ENCODE assay signal across 8 mouse cellular contexts in genomic region chr10:75316872-75316907, GRCm38 (mm10). TPM values are rescaled to one million over a fixed set of nuclear protein-coding genes. Genes with fewer than 3 reads are reported as not detected.
A peak's percentile ranks its signal among the peaks of the same experiment; 100 is the strongest.
DNase-seq lines count a peak whose midpoint lies in the region; ATAC-seq lines count a peak whose summit lies in the region.

Adora2a (plus strand) TSS chr10:75316877.

- H3K27ac ChIP-seq in heart, embryonic 14.5 days (replicated peaks in 1 of 2; ENCODE audit: control insufficient read depth in 1 of 2, insufficient read depth in 1 of 2, low read depth in 2 of 2, low read length in 2 of 2) = peak within 1 kb of the TSS; percentile 18 to 39; a peak in 2 of 4 replicates
- H3K27ac ChIP-seq in liver, embryonic 16.5 days (ENCODE audit: low read length) = no peak within 1 kb of the TSS

- ATAC-seq in heart, embryonic 14.5 days (ENCODE audit: insufficient number of reproducible peaks, insufficient read depth, low FRiP score, low read depth) = no peak
- no peak for ATAC-seq in activated CD4-positive, CD25-positive, alpha-beta regulatory T cell, adult 4 months
- no peak for ATAC-seq in liver, embryonic 16.5 days (ENCODE audit: low read depth)

- H3K4me1 ChIP-seq in heart, embryonic 14.5 days (ENCODE audit: control insufficient read depth in 2 of 2, insufficient read depth in 2 of 2, low read length in 2 of 2) = peaks cover 15 to 29% of the 10 kb centered on the region in 2 experiments
- H3K4me1 ChIP-seq in liver, embryonic 16.5 days (ENCODE audit: control insufficient read depth, low read depth, low read length) = peaks cover 7% of the 10 kb centered on the region

- peak within 1 kb of the TSS; percentile 60 to 66 for H3K4me3 ChIP-seq in heart, embryonic 14.5 days (ENCODE audit: control insufficient read depth in 1 of 2, insufficient read depth in 1 of 2, low read depth in 1 of 2, low read length in 2 of 2)
- peak within 1 kb of the TSS; percentile 63 for H3K4me3 ChIP-seq in liver, embryonic 16.5 days (ENCODE audit: low read depth, low read length)

- no peak for DNase-seq in heart, adult 9 months (ENCODE audit: low spot score in 2 of 2)
- DNase-seq in heart, postnatal 4 days = no peak
- DNase-seq in right cerebral cortex, postnatal 10 days (ENCODE audit: low spot score in 2 of 2) = no peak
- DNase-seq in layer of hippocampus, postnatal 36 days = no peak
- DNase-seq in thymus, postnatal 0 days (ENCODE audit: low spot score) = no peak

- peak within 1 kb of the TSS; percentile 79 for H3K9ac ChIP-seq in heart, embryonic 14.5 days (ENCODE audit: low read length)
- peak within 1 kb of the TSS; percentile 61 for H3K9ac ChIP-seq in liver, embryonic 16.5 days (ENCODE audit: low read depth, low read length)

- 0% methylated on average over 4 of the region's 4 CpGs for WGBS in heart, embryonic 14.5 days
- 0% methylated on average over 4 of the region's 4 CpGs for WGBS in liver, embryonic 16.5 days (ENCODE audit: insufficient replicate concordance)

- H3K9me3 ChIP-seq in heart, embryonic 14.5 days (ENCODE audit: control insufficient read depth, low read length) = no peaks in the 10 kb centered on the region
- H3K9me3 ChIP-seq in liver, embryonic 16.5 days (replicated peaks; ENCODE audit: control insufficient read depth, low read length) = no peaks in the 10 kb centered on the region

- peaks cover 9% of the 10 kb centered on the region for H3K36me3 ChIP-seq in heart, embryonic 14.5 days (ENCODE audit: control insufficient read depth, insufficient read depth, low read length)
- no peaks in the 10 kb centered on the region for H3K36me3 ChIP-seq in liver, embryonic 16.5 days (ENCODE audit: control insufficient read depth, insufficient read depth)

- H3K27me3 ChIP-seq in heart, embryonic 14.5 days (ENCODE audit: control insufficient read depth, insufficient read depth, low read length) = peaks cover 11% of the 10 kb centered on the region; the same call in 1 of the 2 replicates
- peaks cover 26% of the 10 kb centered on the region for H3K27me3 ChIP-seq in liver, embryonic 16.5 days (ENCODE audit: control insufficient read depth, insufficient read depth, low read depth, low read length)

- H3K4me2 ChIP-seq in heart, embryonic 14.5 days (ENCODE audit: low read length) = peak within 1 kb of the TSS; percentile 90
- peak within 1 kb of the TSS; percentile 67 for H3K4me2 ChIP-seq in liver, embryonic 16.5 days (ENCODE audit: low read depth, low read length)

RNA-seq across cellular contexts. Expression of gene Adora2a, which starts in this region (rescaled TPM):
- 4.9 and 6.8 TPM in 2 replicates for polyA plus RNA-seq in heart, embryonic 14.5 days (2014; fragmentation: Nextera tagmentation; extraction: Ambion mirVana)
- 10 to 100 TPM; 18.6 to 30.1 TPM for polyA plus RNA-seq in activated CD4-positive, CD25-positive, alpha-beta regulatory T cell, adult 4 months (2017; shearing (Covaris generic))
- total RNA-seq in heart, postnatal 4 days (2021) = 10 to 100 TPM; 17.8 to 18.4 TPM
- 1.9 and 2.0 TPM in 2 replicates for polyA plus RNA-seq in liver, embryonic 16.5 days (2015; fragmentation: Nextera tagmentation; extraction: Ambion mirVana)
- 1 to 10 TPM; 3.1 to 3.2 TPM for total RNA-seq in layer of hippocampus, postnatal 36 days (2021)
- polyA plus RNA-seq in thymus, postnatal 0 days (2015; fragmentation: Nextera tagmentation; extraction: Ambion mirVana) = 6.9 and 7.3 TPM in 2 replicates

Comparison
In these comparisons a context has a peak if more than half of its experiments do, and no peak if none do; other contexts are left out.
1. RNA of gene Adora2a (total RNA-seq): 17.8 to 18.4 TPM in heart, postnatal 4 days; 3.1 to 3.2 TPM in layer of hippocampus, postnatal 36 days; every median in the first group is over 4 times any median in the second.